Mouse (Mus musculus): ENCODE results near the gene Pla1a. TPM values are rescaled to one million over a fixed set of nuclear protein-coding genes. Genes with fewer than 3 reads are reported as not detected.

Gene Pla1a
- polyA plus RNA-seq, 1 experiment = 1.5 TPM

- H3K4me1 ChIP-seq (ENCODE audit: control insufficient read depth, insufficient read depth, low read length) = peaks cover 2% of the 10 kb centered on the region; the same call in 1 of the 2 replicates
- TF ChIP-seq POLR2A (IDR thresholded peaks at IDR 0.05; ENCODE audit: borderline replicate concordance, control insufficient read depth, low read depth, low read length) (no peak), CTCF (IDR thresholded peaks at IDR 0.05; ENCODE audit: control insufficient read depth, insufficient read depth, low read length) (no peak)
- 74% methylated on average over 4 of the region's 4 CpGs for WGBS
- H3K4me3 ChIP-seq (replicated peaks; ENCODE audit: control insufficient read depth, low read depth, low read length) = no peak overlapping the region
- H3K27ac ChIP-seq (ENCODE audit: control insufficient read depth, insufficient read depth, low read depth, low read length, poor library complexity) = no peak overlapping the region
Measured at GRCm38 (mm10) chr16:38466089-38466488, 33.1 kb upstream of the Pla1a start.

- no peak overlapping the region for H3K27ac ChIP-seq (ENCODE audit: control insufficient read depth, insufficient read depth, low read depth, low read length, poor library complexity)
- TF ChIP-seq CTCF (IDR thresholded peaks at IDR 0.05; ENCODE audit: control insufficient read depth, insufficient read depth, low read length) = no peak
- no peak for TF ChIP-seq POLR2A (IDR thresholded peaks at IDR 0.05; ENCODE audit: borderline replicate concordance, control insufficient read depth, low read depth, low read length)
- WGBS = 88% methylated on average over 5 of the region's 5 CpGs
- H3K4me1 ChIP-seq (ENCODE audit: control insufficient read depth, insufficient read depth, low read length) = peaks cover 2% of the 10 kb centered on the region; the same call in 1 of the 2 replicates
- no peak overlapping the region for H3K4me3 ChIP-seq (replicated peaks; ENCODE audit: control insufficient read depth, low read depth, low read length)
Measured at GRCm38 (mm10) chr16:38463305-38463704, 30.4 kb upstream of the Pla1a start.

- TF ChIP-seq CTCF (IDR thresholded peaks at IDR 0.05; ENCODE audit: control insufficient read depth, insufficient read depth, low read length) (no peak), POLR2A (IDR thresholded peaks at IDR 0.05; ENCODE audit: borderline replicate concordance, control insufficient read depth, low read depth, low read length) (no peak)
- Histone ChIP-seq H3K4me3 (replicated peaks; ENCODE audit: control insufficient read depth, low read depth, low read length) (no peak overlapping the region), H3K4me1 (ENCODE audit: control insufficient read depth, insufficient read depth, low read length) (peaks cover 2% of the 10 kb centered on the region; the same call in 1 of the 2 replicates), H3K27ac (ENCODE audit: control insufficient read depth, insufficient read depth, low read depth, low read length, poor library complexity) (no peak overlapping the region)
- 56% methylated on average over 7 of the region's 7 CpGs for WGBS
Measured at GRCm38 (mm10) chr16:38462161-38462560, 29.2 kb upstream of the Pla1a start.

GRCm38 (mm10) chr16:38461749-38462148, 28.8 kb upstream of the Pla1a start:
- Histone ChIP-seq H3K4me1 (ENCODE audit: control insufficient read depth, insufficient read depth, low read length) (peaks cover 2% of the 10 kb centered on the region; the same call in 1 of the 2 replicates), H3K4me3 (replicated peaks; ENCODE audit: control insufficient read depth, low read depth, low read length) (no peak overlapping the region), H3K27ac (ENCODE audit: control insufficient read depth, insufficient read depth, low read depth, low read length, poor library complexity) (no peak overlapping the region)
- 66% methylated on average over 8 of the region's 8 CpGs for WGBS
- TF ChIP-seq CTCF (IDR thresholded peaks at IDR 0.05; ENCODE audit: control insufficient read depth, insufficient read depth, low read length) = no peak
- no peak for TF ChIP-seq POLR2A (IDR thresholded peaks at IDR 0.05; ENCODE audit: borderline replicate concordance, control insufficient read depth, low read depth, low read length)

GRCm38 (mm10) chr16:38459990-38460389, 27.0 kb upstream of the Pla1a start:
- whole genome bisulfite sequencing = 55% methylated on average over 4 of the region's 4 CpGs
- H3K4me3 ChIP-seq (replicated peaks; ENCODE audit: control insufficient read depth, low read depth, low read length) = no peak overlapping the region

GRCm38 (mm10) chr16:38458600-38459280, 25.8 kb upstream of the Pla1a start:
- Histone ChIP-seq H3K4me1 (ENCODE audit: control insufficient read depth, insufficient read depth, low read length) (peaks cover 2% of the 10 kb centered on the region; the same call in 1 of the 2 replicates), H3K27ac (ENCODE audit: control insufficient read depth, insufficient read depth, low read depth, low read length, poor library complexity) (peak overlapping the region; percentile 66), H3K4me3 (replicated peaks; ENCODE audit: control insufficient read depth, low read depth, low read length) (no peak overlapping the region)
- TF ChIP-seq CTCF (IDR thresholded peaks at IDR 0.05; ENCODE audit: control insufficient read depth, insufficient read depth, low read length) = no peak
- no peak for TF ChIP-seq POLR2A (IDR thresholded peaks at IDR 0.05; ENCODE audit: borderline replicate concordance, control insufficient read depth, low read depth, low read length)
- 51% methylated on average over 6 of the region's 6 CpGs for WGBS

More at GRCm38 (mm10) chr16:38459990-38460389, 27.0 kb upstream of the Pla1a start:
- peaks cover 2% of the 10 kb centered on the region; the same call in 1 of the 2 replicates for H3K4me1 ChIP-seq (ENCODE audit: control insufficient read depth, insufficient read depth, low read length)
- no peak for TF ChIP-seq POLR2A (IDR thresholded peaks at IDR 0.05; ENCODE audit: borderline replicate concordance, control insufficient read depth, low read depth, low read length)
- no peak for TF ChIP-seq CTCF (IDR thresholded peaks at IDR 0.05; ENCODE audit: control insufficient read depth, insufficient read depth, low read length)
- no peak overlapping the region for H3K27ac ChIP-seq (ENCODE audit: control insufficient read depth, insufficient read depth, low read depth, low read length, poor library complexity)

- Histone ChIP-seq H3K27ac (ENCODE audit: control insufficient read depth, insufficient read depth, low read depth, low read length, poor library complexity) (peak overlapping the region; percentile 2; the same call in 1 of the 2 replicates), H3K4me1 (ENCODE audit: control insufficient read depth, insufficient read depth, low read length) (peaks cover under 1% of the 10 kb centered on the region; the same call in 1 of the 2 replicates), H3K4me3 (replicated peaks; ENCODE audit: control insufficient read depth, low read depth, low read length) (peak overlapping the region; percentile 32)
- TF ChIP-seq POLR2A (IDR thresholded peaks at IDR 0.05; ENCODE audit: borderline replicate concordance, control insufficient read depth, low read depth, low read length) (no peak), CTCF (IDR thresholded peaks at IDR 0.05; ENCODE audit: control insufficient read depth, insufficient read depth, low read length) (no peak)
- 13% methylated on average over 11 of the region's 11 CpGs for WGBS
Measured at GRCm38 (mm10) chr16:38456812-38457567, 24.0 kb upstream of the Pla1a start.
